Mouse (Mus musculus) liver, embryonic 14.5 days (tissue): ENCODE measurements at regions not wholly inside any gene's neighbourhood (a gene's known extent, or its start where the extent isn't known, plus 50 kb on each side); places are given as distances from the start of the nearest gene placed in this dataset.

Experiments
- ATAC-seq: fragments of 200-750 bp; cut with Nextera tagmentation; 2 replicates; pipeline ENCODE4 v1.8.0; 2017; ENCODE audit warnings: moderate number of reproducible peaks, mild to moderate bottlenecking, moderate library complexity; ENCODE audit not compliant: insufficient read depth
- DNase-seq, 3 experiments: peaks; one replicate each; pipeline ENCODE4 v3.0.0-alpha.2; 2012 to 2013; ENCODE audit warnings: low read depth in 3 of 3, low spot score in 3 of 3
- H3K27ac ChIP-seq: fragments of 300-500 bp; sonication (generic); 2 replicates; pipeline ENCODE4 v1.5.1; 2014; ENCODE audit warnings: moderate library complexity, mild to moderate bottlenecking, control low read depth, inconsistent platforms
- H3K27me3 ChIP-seq: fragments of 300-500 bp; sonication (generic); 2 replicates; pipeline ENCODE4 v1.6.1; 2014; ENCODE audit warnings: mild to moderate bottlenecking, low read length, moderate library complexity; ENCODE audit not compliant: control insufficient read depth, insufficient read depth
- H3K36me3 ChIP-seq: fragments of 300-500 bp; sonication (generic); replicated peaks from 2 replicates; pipeline ENCODE4 v1.6.1; 2014; ENCODE audit warnings: low read depth; ENCODE audit not compliant: control insufficient read depth, insufficient read depth
- H3K4me1 ChIP-seq, 2 experiments: fragments of 200-500 bp in 1 of 2; fragments of 300-500 bp in 1 of 2; sonication (generic) in 1 of 2; replicated peaks; 2 replicates each; pipeline ENCODE4 v1.6.1; 2012 to 2014; ENCODE audit warnings: antibody characterized with exemption in 1 of 2, inconsistent platforms in 1 of 2, low read length in 1 of 2; ENCODE audit not compliant: control insufficient read depth in 2 of 2, insufficient read depth in 2 of 2
- H3K4me2 ChIP-seq: fragments of 300-500 bp; sonication (generic); 2 replicates; pipeline ENCODE4 v1.6.1; 2014; ENCODE audit warnings: low read depth, mild to moderate bottlenecking, control low read depth, moderate library complexity
- H3K4me3 ChIP-seq, 2 experiments: fragments of 200-500 bp in 1 of 2; fragments of 300-500 bp in 1 of 2; sonication (generic) in 1 of 2; 2 replicates each; pipeline ENCODE4 v1.5.1; 2012 to 2014; ENCODE audit warnings: low read depth in 2 of 2, low read length in 2 of 2, mild to moderate bottlenecking in 2 of 2, control low read depth in 1 of 2, inconsistent platforms in 1 of 2, moderate library complexity in 1 of 2; ENCODE audit not compliant: insufficient read depth in 1 of 2
- H3K9ac ChIP-seq: fragments of 300-500 bp; sonication (generic); replicated peaks from 2 replicates; pipeline ENCODE4 v1.6.1; 2014; ENCODE audit warnings: mild to moderate bottlenecking, control low read depth, moderate library complexity
- H3K9me3 ChIP-seq: fragments of 300-500 bp; sonication (generic); 2 replicates; pipeline ENCODE4 v1.6.1; 2016; ENCODE audit warnings: low read length, mixed read lengths; ENCODE audit not compliant: control insufficient read depth
- CTCF ChIP-seq: IDR thresholded peaks from 2 replicates; pipeline ENCODE4 v1.5.1; 2016; ENCODE audit warnings: antibody characterized with exemption, low read depth, control low read depth
- EP300 ChIP-seq: IDR thresholded peaks from 2 replicates; pipeline ENCODE4 v1.6.1; 2016; ENCODE audit warnings: antibody characterized with exemption, low read depth
- WGBS: fragments of 180-500 bp; shearing (Covaris S2); extraction: QIAGEN DNeasy Blood & Tissue Kit; methylation state at CpG from one replicate; pipeline ENCODE4 v1.1.7; 2014; ENCODE audit not compliant: insufficient replicate concordance; 5-methylcytosine and 5-hydroxymethylcytosine counted together

GRCm38 (mm10) chr17:16629854-16630253 lies 434.1 kb upstream of the Zfp960 start:
- H3K27me3 ChIP-seq, result no peaks in the 10 kb centered on the region
- no peak overlapping the region for H3K9ac ChIP-seq
- H3K4me2 ChIP-seq, result no peak overlapping the region
- no peaks in the 10 kb centered on the region for H3K9me3 ChIP-seq
- H3K36me3 ChIP-seq, result no peaks in the 10 kb centered on the region
- 26% methylated on average over 1 of the region's 1 CpGs for WGBS
- no peaks in the 10 kb centered on the region for H3K4me1 ChIP-seq
- DNase-seq (no peak), ATAC-seq (no peak)
- no peak overlapping the region for H3K4me3 ChIP-seq
- TF ChIP-seq CTCF (no peak), EP300 (no peak)
- H3K27ac ChIP-seq, result no peak overlapping the region

- H3K9me3 ChIP-seq, result no peaks in the 10 kb centered on the region
- no peak for DNase-seq
- H3K27me3 ChIP-seq, result no peaks in the 10 kb centered on the region
Measured at GRCm38 (mm10) chr17:16633426-16633825, 430.5 kb upstream of the Zfp960 start.

DNA sequence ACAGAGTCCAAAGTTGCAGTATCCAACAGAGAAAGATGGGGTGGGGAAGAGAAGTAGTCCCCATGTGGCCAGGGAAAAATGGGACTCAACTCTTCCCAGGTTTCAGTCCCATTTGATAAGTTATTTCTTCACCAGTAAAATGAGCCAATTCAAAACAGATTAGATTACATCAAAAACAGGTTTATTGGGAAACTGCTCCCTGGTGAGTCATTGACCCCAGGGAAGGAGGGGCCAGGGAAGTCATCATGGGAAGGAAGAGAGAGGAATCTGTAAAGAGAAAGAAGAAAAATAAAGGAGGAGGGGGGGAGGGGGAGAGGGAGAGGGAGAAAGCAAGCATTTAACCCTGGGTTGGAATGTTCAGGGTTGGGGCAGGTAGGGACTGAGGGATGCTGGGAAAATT lies 426.4 kb upstream of the Zfp960 start:
- Histone ChIP-seq H3K9ac (no peak overlapping the region), H3K9me3 (no peaks in the 10 kb centered on the region), H3K4me1 (no peaks in the 10 kb centered on the region), H3K36me3 (no peaks in the 10 kb centered on the region), H3K27me3 (no peaks in the 10 kb centered on the region), H3K4me3 (no peak overlapping the region), H3K27ac (no peak overlapping the region), H3K4me2 (no peak overlapping the region)
- ATAC-seq (no peak), DNase-seq (no peak)
- no peak for TF ChIP-seq CTCF
- no peak for TF ChIP-seq EP300

More at GRCm38 (mm10) chr17:16633426-16633825, 430.5 kb upstream of the Zfp960 start:
- no peak for ATAC-seq
- H3K36me3 ChIP-seq, result no peaks in the 10 kb centered on the region
- TF ChIP-seq EP300, result no peak
- TF ChIP-seq CTCF, result no peak
- H3K27ac ChIP-seq, result no peak overlapping the region
- H3K4me3 ChIP-seq, result no peak overlapping the region
- no peak overlapping the region for H3K4me2 ChIP-seq
- no peaks in the 10 kb centered on the region for H3K4me1 ChIP-seq
- no peak overlapping the region for H3K9ac ChIP-seq

DNA sequence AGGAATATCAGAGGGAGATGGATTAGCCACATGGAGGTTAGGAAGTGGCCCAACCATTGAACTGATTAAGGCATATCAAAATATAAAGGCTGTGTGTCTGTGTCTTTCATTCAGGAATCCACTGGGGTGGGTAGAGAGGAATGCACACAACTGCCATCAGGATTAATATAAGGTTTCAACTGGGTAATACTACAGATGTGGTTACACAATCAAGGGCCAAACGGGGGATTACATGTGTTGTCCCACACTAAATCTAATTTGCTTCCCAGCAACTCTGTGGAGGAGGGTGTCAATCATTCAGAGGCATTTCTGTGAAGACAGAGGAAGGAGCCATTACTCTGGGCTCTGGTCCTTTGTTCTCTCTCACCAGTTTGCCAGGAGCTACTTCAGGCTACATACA lies 416.0 kb upstream of the Zfp960 start:
- no peak for DNase-seq
- H3K4me2 ChIP-seq, result no peak overlapping the region
- no peak overlapping the region for H3K9ac ChIP-seq
- no peak overlapping the region for H3K27ac ChIP-seq
- 45% methylated on average over 1 of the region's 1 CpGs for WGBS
- no peaks in the 10 kb centered on the region for H3K9me3 ChIP-seq
- H3K27me3 ChIP-seq, result no peaks in the 10 kb centered on the region
- no peaks in the 10 kb centered on the region for H3K36me3 ChIP-seq
- ATAC-seq, result no peak
- no peaks in the 10 kb centered on the region for H3K4me1 ChIP-seq
- H3K4me3 ChIP-seq, result no peak overlapping the region
- TF ChIP-seq CTCF (no peak), EP300 (no peak)

DNA sequence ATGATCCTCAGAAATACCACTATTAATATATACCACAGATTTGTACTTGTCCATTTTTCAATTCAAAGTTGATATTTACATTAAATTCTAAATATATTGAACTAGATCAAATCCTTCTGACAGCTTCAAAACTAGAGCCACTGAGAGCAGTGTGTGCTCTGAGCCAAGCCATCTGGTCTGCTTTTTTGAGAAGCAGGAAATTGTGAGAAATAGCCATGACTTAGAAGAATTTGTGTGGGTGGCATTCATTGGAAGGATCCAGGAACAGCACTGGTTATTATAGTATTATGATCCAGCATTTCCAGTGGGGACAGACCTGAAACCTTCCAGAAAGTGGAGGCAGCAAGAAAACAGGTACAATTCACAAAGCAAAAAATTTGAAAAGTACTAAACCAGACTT lies 398.7 kb upstream of the Zfp960 start:
- Histone ChIP-seq H3K4me1 (no peaks in the 10 kb centered on the region), H3K27ac (no peak overlapping the region), H3K4me2 (no peak overlapping the region), H3K9ac (no peak overlapping the region), H3K36me3 (no peaks in the 10 kb centered on the region), H3K9me3 (no peaks in the 10 kb centered on the region), H3K27me3 (no peaks in the 10 kb centered on the region), H3K4me3 (no peak overlapping the region)
- DNase-seq (no peak), ATAC-seq (no peak)
- no peak for TF ChIP-seq CTCF
- no peak for TF ChIP-seq EP300

GRCm38 (mm10) chr17:16667606-16668005 lies 396.3 kb upstream of the Zfp960 start:
- no peak overlapping the region for H3K4me2 ChIP-seq
- WGBS, result 21% methylated on average over 1 of the region's 1 CpGs
- no peaks in the 10 kb centered on the region for H3K9me3 ChIP-seq
- no peaks in the 10 kb centered on the region for H3K4me1 ChIP-seq
- no peak for ATAC-seq
- no peaks in the 10 kb centered on the region for H3K36me3 ChIP-seq
- no peak overlapping the region for H3K4me3 ChIP-seq
- H3K27ac ChIP-seq, result no peak overlapping the region
- H3K9ac ChIP-seq, result no peak overlapping the region
- no peak for DNase-seq
- H3K27me3 ChIP-seq, result no peaks in the 10 kb centered on the region
- TF ChIP-seq EP300 (no peak), CTCF (no peak)
